Mouse (Mus musculus): ENCODE data around the gene Nrtn. TPM values are rescaled to one million over a fixed set of nuclear protein-coding genes. Genes with fewer than 3 reads are reported as not detected.
A peak's percentile ranks its signal among the peaks of the same experiment; 100 is the strongest.

Gene Nrtn
- polyA plus RNA-seq, 1 experiment from 2014 or later, result 7.1 TPM

- H3K4me1 ChIP-seq, result peaks cover 34% of the 10 kb centered on the region
- peaks cover 30% of the 10 kb centered on the region for H3K36me3 ChIP-seq
- no peaks in the 10 kb centered on the region for H3K27me3 ChIP-seq
- H3K4me2 ChIP-seq, result peak overlapping the region; percentile 89; the same call in 1 of the 2 replicates
- peak overlapping the region; percentile 85; the same call in 1 of the 2 replicates for H3K9ac ChIP-seq
- peak overlapping the region; percentile 95 for H3K4me3 ChIP-seq (replicated peaks)
- H3K27ac ChIP-seq, result no peak overlapping the region
- no peaks in the 10 kb centered on the region for H3K9me3 ChIP-seq (replicated peaks)
- ATAC-seq (replicated peaks; ENCODE audit: low FRiP score), result no peak
- WGBS, result 60% methylated on average over 11 of the region's 11 CpGs
Observed at GRCm38 (mm10) chr17:56715360-56715759, 42.0 kb downstream of the Nrtn start.

- Histone ChIP-seq H3K27me3 (no peaks in the 10 kb centered on the region), H3K36me3 (peaks cover 86% of the 10 kb centered on the region), H3K27ac (no peak overlapping the region), H3K9ac (no peak overlapping the region), H3K4me1 (no peaks in the 10 kb centered on the region), H3K4me3 (replicated peaks) (no peak overlapping the region), H3K9me3 (replicated peaks) (no peaks in the 10 kb centered on the region), H3K4me2 (no peak overlapping the region)
- 85% methylated on average over 3 of the region's 3 CpGs for WGBS
- no peak for ATAC-seq (replicated peaks; ENCODE audit: low FRiP score)
Observed at GRCm38 (mm10) chr17:56709708-56710107, 47.6 kb downstream of the Nrtn start.

- 83% methylated on average over 4 of the region's 4 CpGs for WGBS
- H3K27ac ChIP-seq, result no peak overlapping the region
- no peak for ATAC-seq (replicated peaks; ENCODE audit: low FRiP score)
Observed at GRCm38 (mm10) chr17:56708692-56709091, 48.6 kb downstream of the Nrtn start.

GRCm38 (mm10) chr17:56706515-56706914, 50.8 kb downstream of the Nrtn start:
- H3K4me3 ChIP-seq (replicated peaks), result no peak overlapping the region
- H3K9ac ChIP-seq, result no peak overlapping the region
- H3K4me1 ChIP-seq, result no peaks in the 10 kb centered on the region
- no peaks in the 10 kb centered on the region for H3K27me3 ChIP-seq
- H3K36me3 ChIP-seq, result peaks cover 98% of the 10 kb centered on the region
- no peaks in the 10 kb centered on the region for H3K9me3 ChIP-seq (replicated peaks)
- WGBS, result 92% methylated on average over 1 of the region's 1 CpGs
- no peak overlapping the region for H3K4me2 ChIP-seq
- H3K27ac ChIP-seq, result no peak overlapping the region
- ATAC-seq (replicated peaks; ENCODE audit: low FRiP score), result no peak

More at GRCm38 (mm10) chr17:56708692-56709091, 48.6 kb downstream of the Nrtn start:
- no peak overlapping the region for H3K9ac ChIP-seq
- peaks cover 96% of the 10 kb centered on the region for H3K36me3 ChIP-seq
- no peaks in the 10 kb centered on the region for H3K9me3 ChIP-seq (replicated peaks)
- no peaks in the 10 kb centered on the region for H3K4me1 ChIP-seq
- no peak overlapping the region for H3K4me2 ChIP-seq
- H3K4me3 ChIP-seq (replicated peaks), result no peak overlapping the region
- no peaks in the 10 kb centered on the region for H3K27me3 ChIP-seq

GRCm38 (mm10) chr17:56703038-56703437, 54.3 kb downstream of the Nrtn start:
- Histone ChIP-seq H3K9me3 (replicated peaks) (no peaks in the 10 kb centered on the region), H3K27me3 (no peaks in the 10 kb centered on the region), H3K36me3 (peaks cover 98% of the 10 kb centered on the region), H3K9ac (no peak overlapping the region), H3K27ac (no peak overlapping the region), H3K4me1 (no peaks in the 10 kb centered on the region), H3K4me2 (no peak overlapping the region), H3K4me3 (replicated peaks) (no peak overlapping the region)
- no peak for ATAC-seq (replicated peaks; ENCODE audit: low FRiP score)
- WGBS, result 71% methylated on average over 4 of the region's 4 CpGs

Other genes starting within 250 kb of the Nrtn start
- not detected in 2 replicates for gene Znrf4, start 245.1 kb downstream of the Nrtn start, polyA plus RNA-seq (2015; fragmentation: Nextera tagmentation; extraction: Ambion mirVana)
- gene Gm20219, start 203.1 kb downstream of the Nrtn start, polyA plus RNA-seq (2015; fragmentation: Nextera tagmentation; extraction: Ambion mirVana), result 1.2 and 1.4 TPM in 2 replicates
- 89.5 and 92.4 TPM in 2 replicates for gene Safb2, start 172.9 kb downstream of the Nrtn start, polyA plus RNA-seq (2015; fragmentation: Nextera tagmentation; extraction: Ambion mirVana)
- gene Safb, start 172.7 kb downstream of the Nrtn start, polyA plus RNA-seq (2015; fragmentation: Nextera tagmentation; extraction: Ambion mirVana), result 109 and 125 TPM in 2 replicates
- 239 and 249 TPM in 2 replicates for gene 2410015M20Rik, start 147.8 kb downstream of the Nrtn start, polyA plus RNA-seq (2015; fragmentation: Nextera tagmentation; extraction: Ambion mirVana)
- gene Rpl36, start 144.1 kb downstream of the Nrtn start, polyA plus RNA-seq (2015; fragmentation: Nextera tagmentation; extraction: Ambion mirVana), result 1,888 and 2,013 TPM in 2 replicates
- gene Lonp1, start 130.6 kb downstream of the Nrtn start, polyA plus RNA-seq (2015; fragmentation: Nextera tagmentation; extraction: Ambion mirVana), result 59.7 and 63.8 TPM in 2 replicates
- gene Catsperd, start 129.4 kb downstream of the Nrtn start, polyA plus RNA-seq (2015; fragmentation: Nextera tagmentation; extraction: Ambion mirVana), result 0.59 and 0.93 TPM in 2 replicates
- gene Ranbp3, start 84.2 kb downstream of the Nrtn start, polyA plus RNA-seq (2015; fragmentation: Nextera tagmentation; extraction: Ambion mirVana), result 87.9 and 99.2 TPM in 2 replicates
- 470 and 471 TPM in 2 replicates for gene Ndufa11, start 39.8 kb downstream of the Nrtn start, polyA plus RNA-seq (2015; fragmentation: Nextera tagmentation; extraction: Ambion mirVana)
- gene Vmac, start 39.5 kb downstream of the Nrtn start, polyA plus RNA-seq (2015; fragmentation: Nextera tagmentation; extraction: Ambion mirVana), result 15.6 and 19.5 TPM in 2 replicates
- gene Dus3l, start 7.2 kb upstream of the Nrtn start, polyA plus RNA-seq (2015; fragmentation: Nextera tagmentation; extraction: Ambion mirVana), result 46.5 and 54.6 TPM in 2 replicates
- 1.7 and 1.8 TPM in 2 replicates for gene Prr22, start 12.7 kb upstream of the Nrtn start, polyA plus RNA-seq (2015; fragmentation: Nextera tagmentation; extraction: Ambion mirVana)
- gene Rfx2, start 73.5 kb upstream of the Nrtn start, polyA plus RNA-seq (2015; fragmentation: Nextera tagmentation; extraction: Ambion mirVana), result 3.7 and 4.1 TPM in 2 replicates
- gene Acsbg2, start 116.9 kb upstream of the Nrtn start, polyA plus RNA-seq (2015; fragmentation: Nextera tagmentation; extraction: Ambion mirVana), result not detected in 2 replicates
- gene 1700061G19Rik, start 117.9 kb upstream of the Nrtn start, polyA plus RNA-seq (2015; fragmentation: Nextera tagmentation; extraction: Ambion mirVana), result 0.27 and 0.30 TPM in 2 replicates
- gene Mllt1, start 177.9 kb upstream of the Nrtn start, polyA plus RNA-seq (2015; fragmentation: Nextera tagmentation; extraction: Ambion mirVana), result 54.6 and 57.8 TPM in 2 replicates
- 0.15 TPM in 1 of 2 replicates, not detected in the other for gene Acer1, start 224.6 kb upstream of the Nrtn start, polyA plus RNA-seq (2015; fragmentation: Nextera tagmentation; extraction: Ambion mirVana)
- gene Clpp, start 232.8 kb upstream of the Nrtn start, polyA plus RNA-seq (2015; fragmentation: Nextera tagmentation; extraction: Ambion mirVana), result 150 and 165 TPM in 2 replicates
- 55.3 and 56.7 TPM in 2 replicates for gene Alkbh7, start 239.8 kb upstream of the Nrtn start, polyA plus RNA-seq (2015; fragmentation: Nextera tagmentation; extraction: Ambion mirVana)
- 0.87 and 1.3 TPM in 2 replicates for gene Pspn, start 242.5 kb upstream of the Nrtn start, polyA plus RNA-seq (2015; fragmentation: Nextera tagmentation; extraction: Ambion mirVana)

Measured in kidney, embryonic 15.5 days (tissue).